Mouse (Mus musculus): ENCODE results near the gene Anp32a.

GRCm38 (mm10) chr9:62367510-62368071 lies 26.5 kb downstream of the Anp32a start:
- TF ChIP-seq CTCF (IDR thresholded peaks at IDR 0.05) (no peak), EP300 (IDR thresholded peaks at IDR 0.05) (peak; percentile 61)

Data from lung, postnatal 0 days (tissue).